Mouse (Mus musculus): ENCODE measurements around the gene Lrrc17. TPM values are rescaled to one million over a fixed set of nuclear protein-coding genes. Genes with fewer than 3 reads are reported as not detected.

Gene Lrrc17
- polyA plus RNA-seq, 1 experiment from 2014 or later: 8.3 TPM

GRCm38 (mm10) chr5:21528068-21528842 lies 15.1 kb upstream of the Lrrc17 start:
- Histone ChIP-seq H3K36me3 (ENCODE audit: control insufficient read depth, insufficient read depth, low read length) (no peaks in the 10 kb centered on the region), H3K4me1 (ENCODE audit: control insufficient read depth, insufficient read depth, low read length) (no peaks in the 10 kb centered on the region; the same call in 1 of the 2 replicates), H3K4me2 (ENCODE audit: low read depth) (no peak overlapping the region), H3K4me3 (ENCODE audit: low read depth, low read length) (no peak overlapping the region), H3K9ac (ENCODE audit: low read length) (no peak overlapping the region), H3K27me3 (ENCODE audit: control insufficient read depth, insufficient read depth, low read length) (no peaks in the 10 kb centered on the region), H3K9me3 (ENCODE audit: control insufficient read depth, low read length) (no peaks in the 10 kb centered on the region), H3K27ac (ENCODE audit: low read depth, low read length) (no peak overlapping the region)
- peak; percentile 72 for ATAC-seq (ENCODE audit: insufficient read depth, low FRiP score, low TSS enrichment)
- 71% methylated on average over 15 of the region's 15 CpGs for WGBS
- peak; percentile 18 for DNase-seq (ENCODE audit: low spot score)

DNA sequence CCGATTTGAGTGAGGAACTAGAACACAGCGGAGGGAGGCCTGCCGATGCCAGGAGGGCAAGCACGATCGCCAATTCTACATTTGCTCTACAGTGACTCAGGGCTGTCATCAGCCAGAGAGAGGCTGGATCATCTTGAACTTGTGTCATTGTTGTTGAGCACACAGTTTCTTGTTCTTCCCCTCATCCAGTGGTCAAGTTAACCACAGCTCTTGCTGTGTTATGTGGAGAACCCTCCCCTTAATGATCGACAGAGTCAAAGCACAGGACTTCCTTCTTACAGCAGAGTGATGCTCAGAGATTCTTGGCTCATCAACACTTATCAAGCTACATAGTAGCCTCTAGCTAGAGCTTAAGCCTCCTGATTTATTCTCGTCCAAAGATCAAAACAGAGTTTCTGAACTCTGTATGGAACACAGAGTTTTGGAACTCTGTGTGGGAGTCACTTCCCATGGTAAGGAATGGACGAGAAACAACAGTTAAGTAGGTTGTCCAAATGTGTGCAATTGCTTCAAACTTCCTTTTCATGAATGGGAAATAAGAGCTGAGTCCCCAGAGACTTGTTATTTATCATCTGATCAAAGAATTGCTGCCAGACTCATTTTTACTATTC lies 14.1 kb upstream of the Lrrc17 start:
- H3K27ac ChIP-seq (ENCODE audit: low read depth, low read length): no peak overlapping the region
- ATAC-seq (ENCODE audit: insufficient read depth, low FRiP score, low TSS enrichment) (no peak), DNase-seq (ENCODE audit: low spot score) (no peak)
- no peak overlapping the region for H3K9ac ChIP-seq (ENCODE audit: low read length)
- no peaks in the 10 kb centered on the region for H3K27me3 ChIP-seq (ENCODE audit: control insufficient read depth, insufficient read depth, low read length)
- H3K4me3 ChIP-seq (ENCODE audit: low read depth, low read length): no peak overlapping the region
- H3K9me3 ChIP-seq (ENCODE audit: control insufficient read depth, low read length): no peaks in the 10 kb centered on the region
- H3K4me1 ChIP-seq (ENCODE audit: control insufficient read depth, insufficient read depth, low read length): no peaks in the 10 kb centered on the region; the same call in 1 of the 2 replicates
- no peak overlapping the region for H3K4me2 ChIP-seq (ENCODE audit: low read depth)
- WGBS: 91% methylated on average over 8 of the region's 8 CpGs
- H3K36me3 ChIP-seq (ENCODE audit: control insufficient read depth, insufficient read depth, low read length): no peaks in the 10 kb centered on the region

DNA sequence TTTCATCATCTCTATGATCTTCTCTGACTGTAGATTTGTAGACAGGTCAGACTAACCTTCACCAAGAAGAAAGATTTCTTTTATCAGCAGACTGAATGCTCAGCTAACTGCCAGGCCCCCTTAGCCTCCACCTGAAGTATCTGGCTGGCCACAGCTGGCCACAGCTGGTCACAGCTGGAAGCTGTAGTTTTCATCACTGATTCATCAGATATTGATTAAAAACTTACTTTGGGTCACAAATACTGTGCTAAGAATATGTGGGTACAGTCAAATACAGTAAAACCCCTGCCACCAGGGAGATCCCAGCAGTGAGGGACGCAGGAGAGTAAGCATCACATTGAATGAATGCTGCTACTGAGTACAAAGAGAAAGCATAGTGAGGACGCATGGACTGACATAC lies 11.2 kb upstream of the Lrrc17 start:
- H3K9ac ChIP-seq (ENCODE audit: low read length): no peak overlapping the region
- H3K36me3 ChIP-seq (ENCODE audit: control insufficient read depth, insufficient read depth, low read length): no peaks in the 10 kb centered on the region
- no peak overlapping the region for H3K4me3 ChIP-seq (ENCODE audit: low read depth, low read length)
- no peaks in the 10 kb centered on the region; the same call in 1 of the 2 replicates for H3K4me1 ChIP-seq (ENCODE audit: control insufficient read depth, insufficient read depth, low read length)
- H3K27me3 ChIP-seq (ENCODE audit: control insufficient read depth, insufficient read depth, low read length): no peaks in the 10 kb centered on the region
- H3K27ac ChIP-seq (ENCODE audit: low read depth, low read length): no peak overlapping the region
- DNase-seq (ENCODE audit: low spot score) (no peak), ATAC-seq (ENCODE audit: insufficient read depth, low FRiP score, low TSS enrichment) (no peak)
- no peaks in the 10 kb centered on the region for H3K9me3 ChIP-seq (ENCODE audit: control insufficient read depth, low read length)
- 92% methylated on average over 2 of the region's 2 CpGs for WGBS
- no peak overlapping the region for H3K4me2 ChIP-seq (ENCODE audit: low read depth)

DNA sequence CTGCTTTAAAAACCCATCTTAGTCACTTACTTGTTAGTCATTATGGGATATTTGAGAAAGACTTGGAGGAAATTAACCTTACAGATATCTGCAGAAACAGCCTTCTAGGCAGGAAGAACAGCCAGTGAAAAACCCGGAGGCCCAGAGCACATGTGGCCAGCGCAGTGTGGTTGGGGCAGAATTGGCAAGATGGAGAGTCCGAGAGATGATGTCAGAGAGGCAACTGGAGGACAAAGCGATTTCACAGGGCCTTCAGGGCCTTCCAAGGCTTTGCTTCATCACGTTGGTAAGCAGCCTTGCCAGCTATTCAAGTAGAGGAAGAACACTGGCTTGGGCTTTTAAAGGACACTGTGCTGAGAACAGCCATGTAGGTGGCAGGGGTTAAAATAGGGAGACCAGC lies 10.4 kb upstream of the Lrrc17 start:
- H3K27ac ChIP-seq (ENCODE audit: low read depth, low read length): no peak overlapping the region
- ATAC-seq (ENCODE audit: insufficient read depth, low FRiP score, low TSS enrichment): no peak
- no peaks in the 10 kb centered on the region for H3K4me1 ChIP-seq (ENCODE audit: control insufficient read depth, insufficient read depth, low read length)
- 90% methylated on average over 5 of the region's 5 CpGs for WGBS
- H3K27me3 ChIP-seq (ENCODE audit: control insufficient read depth, insufficient read depth, low read length): no peaks in the 10 kb centered on the region
- H3K4me3 ChIP-seq (ENCODE audit: low read depth, low read length): no peak overlapping the region
- no peak overlapping the region for H3K9ac ChIP-seq (ENCODE audit: low read length)
- no peaks in the 10 kb centered on the region for H3K36me3 ChIP-seq (ENCODE audit: control insufficient read depth, insufficient read depth, low read length)
- no peak overlapping the region for H3K4me2 ChIP-seq (ENCODE audit: low read depth)
- no peak for DNase-seq (ENCODE audit: low spot score)
- no peaks in the 10 kb centered on the region for H3K9me3 ChIP-seq (ENCODE audit: control insufficient read depth, low read length)

GRCm38 (mm10) chr5:21542226-21542625 lies 1.1 kb upstream of the Lrrc17 start:
- no peak overlapping the region for H3K27ac ChIP-seq (ENCODE audit: low read depth, low read length)
- no peak for ATAC-seq (ENCODE audit: insufficient read depth, low FRiP score, low TSS enrichment)

GRCm38 (mm10) chr5:21544821-21545220 lies 1.5 kb downstream of the Lrrc17 start:
- Histone ChIP-seq H3K9ac (ENCODE audit: low read length) (no peak overlapping the region), H3K4me3 (ENCODE audit: low read depth, low read length) (no peak overlapping the region), H3K9me3 (ENCODE audit: control insufficient read depth, low read length) (no peaks in the 10 kb centered on the region), H3K27me3 (ENCODE audit: control insufficient read depth, insufficient read depth, low read length) (no peaks in the 10 kb centered on the region), H3K4me2 (ENCODE audit: low read depth) (no peak overlapping the region), H3K27ac (ENCODE audit: low read depth, low read length) (no peak overlapping the region), H3K36me3 (ENCODE audit: control insufficient read depth, insufficient read depth, low read length) (no peaks in the 10 kb centered on the region), H3K4me1 (ENCODE audit: control insufficient read depth, insufficient read depth, low read length) (no peaks in the 10 kb centered on the region)
- DNase-seq (ENCODE audit: low spot score): no peak
- WGBS: 67% methylated on average over 3 of the region's 3 CpGs
- no peak for ATAC-seq (ENCODE audit: insufficient read depth, low FRiP score, low TSS enrichment)

More at GRCm38 (mm10) chr5:21542226-21542625, 1.1 kb upstream of the Lrrc17 start:
- Histone ChIP-seq H3K4me1 (ENCODE audit: control insufficient read depth, insufficient read depth, low read length) (no peaks in the 10 kb centered on the region), H3K9me3 (ENCODE audit: control insufficient read depth, low read length) (no peaks in the 10 kb centered on the region), H3K4me3 (ENCODE audit: low read depth, low read length) (no peak overlapping the region), H3K27me3 (ENCODE audit: control insufficient read depth, insufficient read depth, low read length) (no peaks in the 10 kb centered on the region), H3K36me3 (ENCODE audit: control insufficient read depth, insufficient read depth, low read length) (no peaks in the 10 kb centered on the region), H3K9ac (ENCODE audit: low read length) (no peak overlapping the region), H3K4me2 (ENCODE audit: low read depth) (no peak overlapping the region)
- 74% methylated on average over 4 of the region's 4 CpGs for WGBS
- no peak for DNase-seq (ENCODE audit: low spot score)

- Histone ChIP-seq H3K36me3 (ENCODE audit: control insufficient read depth, insufficient read depth, low read length) (no peaks in the 10 kb centered on the region), H3K9me3 (ENCODE audit: control insufficient read depth, low read length) (no peaks in the 10 kb centered on the region), H3K4me2 (ENCODE audit: low read depth) (no peak overlapping the region), H3K9ac (ENCODE audit: low read length) (no peak overlapping the region), H3K27ac (ENCODE audit: low read depth, low read length) (no peak overlapping the region), H3K4me3 (ENCODE audit: low read depth, low read length) (no peak overlapping the region), H3K27me3 (ENCODE audit: control insufficient read depth, insufficient read depth, low read length) (no peaks in the 10 kb centered on the region), H3K4me1 (ENCODE audit: control insufficient read depth, insufficient read depth, low read length) (no peaks in the 10 kb centered on the region)
- DNase-seq (ENCODE audit: low spot score): no peak
- ATAC-seq (ENCODE audit: insufficient read depth, low FRiP score, low TSS enrichment): no peak
These were observed 1.9 kb downstream of the Lrrc17 start for GRCm38 (mm10) chr5:21545227-21545626.

- DNase-seq (ENCODE audit: low spot score): no peak
- 92% methylated on average over 4 of the region's 4 CpGs for WGBS
- H3K9ac ChIP-seq (ENCODE audit: low read length): no peak overlapping the region
- no peak overlapping the region for H3K27ac ChIP-seq (ENCODE audit: low read depth, low read length)
- no peaks in the 10 kb centered on the region for H3K36me3 ChIP-seq (ENCODE audit: control insufficient read depth, insufficient read depth, low read length)
- no peak for ATAC-seq (ENCODE audit: insufficient read depth, low FRiP score, low TSS enrichment)
- no peaks in the 10 kb centered on the region for H3K9me3 ChIP-seq (ENCODE audit: control insufficient read depth, low read length)
- no peak overlapping the region for H3K4me3 ChIP-seq (ENCODE audit: low read depth, low read length)
- no peaks in the 10 kb centered on the region for H3K4me1 ChIP-seq (ENCODE audit: control insufficient read depth, insufficient read depth, low read length)
- no peaks in the 10 kb centered on the region for H3K27me3 ChIP-seq (ENCODE audit: control insufficient read depth, insufficient read depth, low read length)
- no peak overlapping the region for H3K4me2 ChIP-seq (ENCODE audit: low read depth)
These were observed 2.4 kb downstream of the Lrrc17 start for GRCm38 (mm10) chr5:21545786-21546185.

- no peak overlapping the region for H3K27ac ChIP-seq (ENCODE audit: low read depth, low read length)
- DNase-seq (ENCODE audit: low spot score) (no peak), ATAC-seq (ENCODE audit: insufficient read depth, low FRiP score, low TSS enrichment) (no peak)
- no peaks in the 10 kb centered on the region for H3K4me1 ChIP-seq (ENCODE audit: control insufficient read depth, insufficient read depth, low read length)
- no peaks in the 10 kb centered on the region for H3K36me3 ChIP-seq (ENCODE audit: control insufficient read depth, insufficient read depth, low read length)
- no peak overlapping the region for H3K4me3 ChIP-seq (ENCODE audit: low read depth, low read length)
- no peaks in the 10 kb centered on the region for H3K9me3 ChIP-seq (ENCODE audit: control insufficient read depth, low read length)
- WGBS: 83% methylated on average over 8 of the region's 8 CpGs
- no peak overlapping the region for H3K4me2 ChIP-seq (ENCODE audit: low read depth)
- no peak overlapping the region for H3K9ac ChIP-seq (ENCODE audit: low read length)
- H3K27me3 ChIP-seq (ENCODE audit: control insufficient read depth, insufficient read depth, low read length): no peaks in the 10 kb centered on the region
These were observed 3.6 kb downstream of the Lrrc17 start for GRCm38 (mm10) chr5:21547005-21547404.

Data from neural tube, embryonic 11.5 days (tissue).